Mouse (Mus musculus): ENCODE results near the gene Trpm6. TPM values are rescaled to one million over a fixed set of nuclear protein-coding genes. Genes with fewer than 3 reads are reported as not detected.
A peak's percentile ranks its signal among the peaks of the same experiment; 100 is the strongest.
"Not testable (repeated sequence)": the region's sequence is repeated elsewhere in the genome, so short reads cannot be mapped to it uniquely, and the experiment has no call there.

Gene Trpm6
- 0.32 and 0.36 TPM in 2 replicates for polyA plus RNA-seq (2014; fragmentation: Nextera tagmentation; extraction: Ambion mirVana)

DNA sequence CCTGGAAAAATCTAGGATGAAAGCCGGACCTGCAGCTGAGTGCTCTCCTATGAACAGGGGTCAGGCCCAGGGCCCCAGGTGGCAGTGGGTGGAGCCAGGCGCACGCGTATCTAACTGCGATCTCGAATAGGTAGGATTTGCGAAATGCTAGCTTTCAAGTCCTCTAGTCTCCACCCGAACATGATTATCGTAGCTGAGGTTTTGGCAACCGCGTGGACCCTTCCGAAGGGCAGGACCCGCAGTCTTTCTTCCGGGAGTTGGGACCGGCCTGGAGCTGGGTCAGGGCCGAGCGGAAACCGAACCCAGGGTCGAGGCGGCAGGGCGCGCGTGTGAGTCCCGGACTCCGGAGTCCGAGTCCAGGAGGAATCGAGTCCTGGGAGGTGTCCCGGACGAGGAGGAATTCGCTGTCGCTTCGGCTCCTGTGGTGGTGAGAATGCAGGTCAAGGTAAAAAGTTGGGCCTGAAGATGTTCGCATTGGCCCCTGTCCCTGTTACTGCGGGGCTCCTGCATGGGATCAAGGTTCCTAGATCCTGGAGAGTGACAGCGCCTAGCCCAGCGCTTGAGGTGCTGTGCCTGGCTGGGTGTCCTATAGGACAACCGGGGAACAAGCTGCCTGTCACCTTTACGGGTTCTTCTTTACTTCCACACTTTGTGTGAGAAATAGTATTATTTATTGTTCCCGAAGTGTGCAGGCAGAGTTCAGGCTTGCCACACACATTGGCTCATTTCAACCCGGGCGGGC, at the start of gene Trpm6:
Gene Trpm6, plus strand, starts transcription at position 386 of the 742 bp plus-strand sequence.
- Histone ChIP-seq H3K36me3 (ENCODE audit: control insufficient read depth, insufficient read depth, low read length) (no peaks in the 10 kb centered on the region), H3K9ac (replicated peaks; ENCODE audit: low read length) (peak within 1 kb of the TSS; percentile 28; the same call in 1 of the 2 replicates), H3K9me3 (ENCODE audit: control insufficient read depth, low read length) (no peaks in the 10 kb centered on the region), H3K27me3 (ENCODE audit: control insufficient read depth, insufficient read depth, low read length) (peaks cover 3% of the 10 kb centered on the region; the same call in 1 of the 2 replicates), H3K27ac (replicated peaks; ENCODE audit: low read depth, low read length) (no peak within 1 kb of the TSS), H3K4me3 (replicated peaks; ENCODE audit: low read depth, low read length) (peak within 1 kb of the TSS; percentile 30), H3K4me1 (ENCODE audit: control insufficient read depth, insufficient read depth, low read length) (peaks cover 4% of the 10 kb centered on the region; the same call in 1 of the 2 replicates), H3K4me2 (ENCODE audit: low read length) (peak within 1 kb of the TSS; percentile 60)
- peak; percentile 31; the same call in 1 of the 2 replicates for ATAC-seq (ENCODE audit: low FRiP score, low TSS enrichment)
- 6% methylated on average over 41 of the region's 41 CpGs for WGBS
- DNase-seq: peak; percentile 14

DNA sequence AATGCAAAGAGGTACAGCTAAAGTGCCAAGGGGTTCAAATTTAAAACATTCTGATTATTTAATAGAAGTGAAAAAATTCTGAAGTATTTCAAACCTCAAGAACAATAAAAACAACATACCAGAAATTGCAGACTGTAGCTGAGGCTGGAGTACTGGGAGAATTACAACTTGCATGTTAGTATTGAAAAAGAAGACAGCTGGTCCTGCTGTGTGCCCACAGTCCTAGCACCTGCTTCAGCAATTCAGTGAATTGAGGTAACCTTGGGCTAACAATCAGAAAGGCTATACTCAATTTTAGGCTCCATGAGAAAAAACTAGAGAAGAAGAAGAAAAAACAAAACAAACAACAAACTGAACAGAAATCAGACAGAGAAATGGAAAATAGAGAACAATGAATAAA, 41.7 kb upstream of the Trpm6 start:
- no peak overlapping the region for H3K27ac ChIP-seq (replicated peaks; ENCODE audit: low read depth, low read length)
- no peak for DNase-seq
- H3K4me1 ChIP-seq (ENCODE audit: control insufficient read depth, insufficient read depth, low read length): peaks cover 3% of the 10 kb centered on the region; the same call in 1 of the 2 replicates
- no peaks in the 10 kb centered on the region for H3K27me3 ChIP-seq (ENCODE audit: control insufficient read depth, insufficient read depth, low read length)
- no peak overlapping the region for H3K4me2 ChIP-seq (ENCODE audit: low read length)
- H3K4me3 ChIP-seq (replicated peaks; ENCODE audit: low read depth, low read length): no peak overlapping the region
- ATAC-seq (ENCODE audit: low FRiP score, low TSS enrichment): no peak
- no peaks in the 10 kb centered on the region for H3K9me3 ChIP-seq (ENCODE audit: control insufficient read depth, low read length)
- H3K36me3 ChIP-seq (ENCODE audit: control insufficient read depth, insufficient read depth, low read length): no peaks in the 10 kb centered on the region
- H3K9ac ChIP-seq (replicated peaks; ENCODE audit: low read length): no peak overlapping the region

DNA sequence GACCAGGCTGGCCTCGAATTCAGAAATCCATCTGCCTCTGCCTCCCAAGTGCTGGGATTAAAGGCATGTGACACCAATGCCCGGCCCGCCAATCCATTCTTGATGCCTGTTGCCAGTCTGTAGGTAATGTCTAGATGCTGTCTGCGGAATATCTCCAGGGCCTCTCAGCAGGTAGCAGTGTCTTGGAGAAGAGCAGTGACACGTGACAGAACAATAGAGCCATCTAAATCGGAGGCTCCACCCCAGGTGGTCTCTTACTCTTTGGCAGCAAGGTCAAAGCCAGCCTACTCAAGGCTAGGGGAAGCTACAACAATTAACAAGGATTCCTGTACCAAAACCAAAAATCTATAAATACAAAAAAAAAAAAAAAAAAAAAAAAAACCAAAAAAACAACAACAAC, 38.9 kb upstream of the Trpm6 start:
- Histone ChIP-seq H3K4me1 (ENCODE audit: control insufficient read depth, insufficient read depth, low read length) (peaks cover 14% of the 10 kb centered on the region), H3K36me3 (ENCODE audit: control insufficient read depth, insufficient read depth, low read length) (no peaks in the 10 kb centered on the region), H3K9me3 (ENCODE audit: control insufficient read depth, low read length) (no peaks in the 10 kb centered on the region), H3K9ac (replicated peaks; ENCODE audit: low read length) (no peak overlapping the region), H3K4me3 (replicated peaks; ENCODE audit: low read depth, low read length) (no peak overlapping the region), H3K4me2 (ENCODE audit: low read length) (no peak overlapping the region), H3K27ac (replicated peaks; ENCODE audit: low read depth, low read length) (no peak overlapping the region), H3K27me3 (ENCODE audit: control insufficient read depth, insufficient read depth, low read length) (no peaks in the 10 kb centered on the region)
- WGBS: 54% methylated on average over 6 of the region's 6 CpGs
- no peak for ATAC-seq (ENCODE audit: low FRiP score, low TSS enrichment)
- DNase-seq: no peak

DNA sequence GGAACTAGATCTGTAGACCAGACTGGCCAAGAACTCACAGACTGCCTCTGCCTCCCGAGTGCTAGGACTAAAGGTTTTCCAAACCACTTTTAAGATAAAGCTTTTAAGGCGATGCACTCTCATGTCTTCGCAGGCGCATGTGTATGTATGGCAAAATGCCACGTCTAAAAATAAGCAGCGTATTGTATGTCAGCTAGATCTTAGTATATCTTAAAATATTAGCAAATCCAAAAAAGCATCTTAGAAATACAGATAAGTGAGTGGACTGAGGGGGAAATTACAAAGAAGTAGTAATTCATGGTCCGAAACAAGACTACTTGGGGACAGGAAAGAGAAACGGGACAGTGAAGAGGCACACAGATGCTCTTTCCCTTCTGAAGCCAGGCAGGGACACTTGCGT, 38.2 kb upstream of the Trpm6 start:
- 94% methylated on average over 9 of the region's 9 CpGs for WGBS
- H3K27me3 ChIP-seq (ENCODE audit: control insufficient read depth, insufficient read depth, low read length): no peaks in the 10 kb centered on the region
- DNase-seq (no peak), ATAC-seq (ENCODE audit: low FRiP score, low TSS enrichment) (no peak)
- no peak overlapping the region for H3K4me3 ChIP-seq (replicated peaks; ENCODE audit: low read depth, low read length)
- H3K9me3 ChIP-seq (ENCODE audit: control insufficient read depth, low read length): no peaks in the 10 kb centered on the region
- H3K27ac ChIP-seq (replicated peaks; ENCODE audit: low read depth, low read length): no peak overlapping the region
- H3K4me2 ChIP-seq (ENCODE audit: low read length): no peak overlapping the region
- H3K4me1 ChIP-seq (ENCODE audit: control insufficient read depth, insufficient read depth, low read length): peaks cover 14% of the 10 kb centered on the region
- no peaks in the 10 kb centered on the region for H3K36me3 ChIP-seq (ENCODE audit: control insufficient read depth, insufficient read depth, low read length)
- H3K9ac ChIP-seq (replicated peaks; ENCODE audit: low read length): no peak overlapping the region

DNA sequence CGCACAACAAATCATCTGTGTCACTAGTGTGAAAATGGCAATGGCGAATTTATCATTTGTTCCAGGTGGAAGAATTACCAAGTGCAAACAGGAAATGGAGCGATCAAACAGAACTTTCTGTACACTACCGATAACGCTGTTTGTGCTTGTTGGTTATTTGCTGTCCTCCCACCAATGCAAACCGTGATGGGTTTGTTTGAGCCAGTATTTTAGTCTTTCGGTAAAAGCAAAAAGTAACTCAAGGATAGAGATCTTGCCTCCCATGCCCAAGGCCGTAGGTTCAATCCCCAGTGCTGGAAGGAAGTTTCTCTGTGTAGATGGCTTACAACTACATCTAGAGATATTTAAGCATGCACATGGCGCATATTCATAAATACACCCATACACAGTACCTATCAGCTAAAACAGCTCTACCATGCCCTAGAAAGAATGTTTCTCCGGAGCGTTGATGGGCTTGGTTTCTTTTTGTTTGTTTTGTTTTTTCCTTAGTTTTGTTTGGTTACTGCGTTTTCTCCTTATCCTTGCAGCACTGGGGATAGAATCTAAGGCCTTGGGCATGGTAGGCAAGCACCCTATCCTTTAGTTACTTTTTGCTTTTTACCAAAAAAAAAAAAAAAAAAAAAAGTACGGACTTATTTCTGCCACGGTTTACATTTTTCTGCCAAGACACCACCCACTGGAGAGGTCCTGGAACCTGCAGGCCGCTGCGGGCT, 37.5 kb upstream of the Trpm6 start:
- no peak for ATAC-seq (ENCODE audit: low FRiP score, low TSS enrichment)
- H3K9ac ChIP-seq (replicated peaks; ENCODE audit: low read length): peak overlapping the region; percentile 76
- peak overlapping the region; percentile 90 for H3K4me2 ChIP-seq (ENCODE audit: low read length)
- H3K4me3 ChIP-seq (replicated peaks; ENCODE audit: low read depth, low read length): peak overlapping the region; percentile 80
- H3K27me3 ChIP-seq (ENCODE audit: control insufficient read depth, insufficient read depth, low read length): no peaks in the 10 kb centered on the region
- no peaks in the 10 kb centered on the region for H3K36me3 ChIP-seq (ENCODE audit: control insufficient read depth, insufficient read depth, low read length)
- 62% methylated on average over 16 of the region's 16 CpGs for WGBS
- H3K4me1 ChIP-seq (ENCODE audit: control insufficient read depth, insufficient read depth, low read length): peaks cover 14% of the 10 kb centered on the region
- H3K9me3 ChIP-seq (ENCODE audit: control insufficient read depth, low read length): no peaks in the 10 kb centered on the region
- peak; percentile 12 for DNase-seq
- H3K27ac ChIP-seq (replicated peaks; ENCODE audit: low read depth, low read length): peak overlapping the region; percentile 94

DNA sequence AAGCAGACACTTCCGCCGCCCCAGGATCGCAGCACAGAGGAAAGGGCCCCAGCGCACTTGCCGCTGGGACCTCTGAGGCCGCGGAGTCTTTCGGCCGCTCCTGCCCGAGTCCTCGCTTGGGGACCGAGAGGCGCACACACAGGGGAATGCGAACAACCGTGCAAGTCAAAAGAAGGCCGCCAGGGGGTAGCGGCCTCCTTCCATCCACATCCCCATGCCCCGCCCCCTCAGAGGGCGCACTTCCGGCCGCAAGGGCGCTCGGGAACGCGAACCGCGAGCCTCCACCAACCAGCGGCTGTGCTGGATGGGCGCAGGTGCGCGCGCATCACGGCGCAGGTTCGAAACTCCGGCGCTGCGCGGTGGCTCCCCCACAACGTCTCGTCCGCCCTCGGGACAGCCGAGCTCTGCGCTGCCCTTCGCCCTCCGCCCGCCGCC, 36.9 kb upstream of the Trpm6 start, which contains the start of gene D030056L22Rik:
Gene D030056L22Rik, plus strand, starts transcription at position 328 of the 435 bp plus-strand sequence.
- peak within 1 kb of the TSS; percentile 76 for H3K9ac ChIP-seq (replicated peaks; ENCODE audit: low read length)
- peaks cover 14% of the 10 kb centered on the region for H3K4me1 ChIP-seq (ENCODE audit: control insufficient read depth, insufficient read depth, low read length)
- peak; percentile 99 for ATAC-seq (ENCODE audit: low FRiP score, low TSS enrichment)
- peak within 1 kb of the TSS; percentile 94 for H3K27ac ChIP-seq (replicated peaks; ENCODE audit: low read depth, low read length)
- peak within 1 kb of the TSS; percentile 80 for H3K4me3 ChIP-seq (replicated peaks; ENCODE audit: low read depth, low read length)
- H3K27me3 ChIP-seq (ENCODE audit: control insufficient read depth, insufficient read depth, low read length): no peaks in the 10 kb centered on the region
- peak within 1 kb of the TSS; percentile 90 for H3K4me2 ChIP-seq (ENCODE audit: low read length)
- WGBS: under 1% methylated on average over 49 of the region's 49 CpGs
- H3K9me3 ChIP-seq (ENCODE audit: control insufficient read depth, low read length): no peaks in the 10 kb centered on the region
- peak; percentile 99 for DNase-seq
- no peaks in the 10 kb centered on the region for H3K36me3 ChIP-seq (ENCODE audit: control insufficient read depth, insufficient read depth, low read length)

DNA sequence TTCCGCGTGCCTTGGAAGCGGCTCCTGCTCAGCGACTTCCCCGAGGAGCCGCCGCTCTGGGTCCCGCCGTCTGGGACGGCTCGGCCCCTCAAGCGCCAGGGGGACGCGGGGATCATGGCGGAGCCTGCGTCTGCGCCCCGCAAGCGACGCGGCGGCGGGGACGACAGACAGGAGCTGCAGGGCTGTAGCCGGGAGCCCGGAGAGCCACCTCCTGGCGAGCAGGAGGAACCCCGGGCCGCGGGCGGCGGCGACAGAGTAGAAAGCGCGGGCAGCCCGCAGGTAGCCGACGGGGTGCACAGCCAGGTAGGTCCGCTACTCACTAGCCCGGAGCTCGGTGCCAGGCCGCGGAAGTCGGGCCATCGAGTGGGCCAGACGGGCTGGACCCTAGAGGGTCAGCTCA, 36.4 kb upstream of the Trpm6 start:
- DNase-seq (peak; percentile 66), ATAC-seq (ENCODE audit: low FRiP score, low TSS enrichment) (peak; percentile 68)
- not testable (repeated sequence) for H3K27me3 ChIP-seq (ENCODE audit: control insufficient read depth, insufficient read depth, low read length); H3K27ac ChIP-seq (replicated peaks; ENCODE audit: low read depth, low read length); H3K9me3 ChIP-seq (ENCODE audit: control insufficient read depth, low read length); H3K36me3 ChIP-seq (ENCODE audit: control insufficient read depth, insufficient read depth, low read length)
- Histone ChIP-seq H3K9ac (replicated peaks; ENCODE audit: low read length) (peak overlapping the region; percentile 76), H3K4me3 (replicated peaks; ENCODE audit: low read depth, low read length) (peak overlapping the region; percentile 80), H3K4me1 (ENCODE audit: control insufficient read depth, insufficient read depth, low read length) (peaks cover 14% of the 10 kb centered on the region), H3K4me2 (ENCODE audit: low read length) (peak overlapping the region; percentile 90)
- WGBS: under 1% methylated on average over 40 of the region's 46 CpGs

DNA sequence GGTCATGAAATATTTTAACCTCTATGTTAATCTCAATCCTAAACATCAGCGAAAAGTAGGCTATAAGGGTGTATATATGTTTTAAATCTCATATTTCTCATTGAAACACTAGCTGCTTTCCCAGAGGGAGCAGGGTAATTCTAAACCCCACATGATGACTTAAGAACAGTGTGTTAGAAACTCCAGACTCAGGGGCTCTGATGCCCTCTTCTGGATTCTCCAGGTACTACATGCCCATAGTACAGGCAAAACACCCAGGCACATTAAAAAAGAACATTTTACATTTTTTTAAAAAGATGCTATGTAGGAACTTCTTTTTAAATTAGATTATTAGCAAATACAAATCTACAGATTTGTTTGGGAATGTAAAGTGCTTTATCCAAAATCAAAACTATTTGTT, 33.4 kb upstream of the Trpm6 start:
- Histone ChIP-seq H3K27me3 (ENCODE audit: control insufficient read depth, insufficient read depth, low read length) (no peaks in the 10 kb centered on the region), H3K9me3 (ENCODE audit: control insufficient read depth, low read length) (no peaks in the 10 kb centered on the region), H3K36me3 (ENCODE audit: control insufficient read depth, insufficient read depth, low read length) (peaks cover 6% of the 10 kb centered on the region; the same call in 1 of the 2 replicates), H3K4me1 (ENCODE audit: control insufficient read depth, insufficient read depth, low read length) (peaks cover 14% of the 10 kb centered on the region), H3K27ac (replicated peaks; ENCODE audit: low read depth, low read length) (no peak overlapping the region), H3K4me3 (replicated peaks; ENCODE audit: low read depth, low read length) (no peak overlapping the region), H3K9ac (replicated peaks; ENCODE audit: low read length) (no peak overlapping the region), H3K4me2 (ENCODE audit: low read length) (no peak overlapping the region)
- 40% methylated on average over 1 of the region's 1 CpGs for WGBS
- DNase-seq (peak; percentile 84), ATAC-seq (ENCODE audit: low FRiP score, low TSS enrichment) (no peak)
